Mouse (Mus musculus) thymus, postnatal 10 days (tissue): Measurements from ENCODE around the gene Borcs8.

Experiments used
- DNase-seq, 2 experiments: peaks; one replicate each; pipeline ENCODE4 v3.0.0; 2021; ENCODE audit warnings: low spot score in 2 of 2

Borcs8 gene

GRCm38 (mm10) chr8:70179082-70179481, 39.8 kb downstream of the Borcs8 start:
- DNase-seq = no peak

GRCm38 (mm10) chr8:70181212-70181902, 42.1 kb downstream of the Borcs8 start:
- no peak for DNase-seq

- DNase-seq = no peak
Observed at GRCm38 (mm10) chr8:70181903-70182252, 42.6 kb downstream of the Borcs8 start.

- no peak for DNase-seq
Observed at GRCm38 (mm10) chr8:70183194-70183593, 43.9 kb downstream of the Borcs8 start.

GRCm38 (mm10) chr8:70188707-70189106, 49.4 kb downstream of the Borcs8 start:
- DNase-seq = no peak

- DNase-seq = no peak
Observed at GRCm38 (mm10) chr8:70193238-70193637, 53.9 kb downstream of the Borcs8 start.

GRCm38 (mm10) chr8:70194191-70194590, 54.9 kb downstream of the Borcs8 start:
- DNase-seq = no peak

- no peak for DNase-seq
Observed at GRCm38 (mm10) chr8:70195762-70196161, 56.5 kb downstream of the Borcs8 start.
